Mouse (Mus musculus) liver, postnatal 0 days (tissue): Measurements from ENCODE around the gene Dnah2. TPM values are rescaled to one million over a fixed set of nuclear protein-coding genes. Genes with fewer than 3 reads are reported as not detected.

Experiments used
- ATAC-seq: fragments of 200-750 bp; cut with Nextera tagmentation; 2 replicates; pipeline ENCODE4 v1.8.0; 2017; ENCODE audit warnings: mild to moderate bottlenecking, moderate library complexity
- DNase-seq: peaks from one replicate; pipeline ENCODE4 v3.0.0-alpha.2; 2016
- H3K27ac ChIP-seq: fragments of 300-500 bp; sonication (generic); 2 replicates; pipeline ENCODE4 v1.5.1; 2014; ENCODE audit warnings: antibody characterized with exemption, moderate library complexity, mild to moderate bottlenecking, low read depth
- H3K27me3 ChIP-seq: fragments of 300-500 bp; sonication (generic); 2 replicates; pipeline ENCODE4 v1.6.1; 2014; ENCODE audit warnings: low read length, control low read depth, mixed read lengths; ENCODE audit not compliant: insufficient read depth
- H3K36me3 ChIP-seq: fragments of 300-500 bp; sonication (generic); replicated peaks from 2 replicates; pipeline ENCODE4 v1.6.1; 2014; ENCODE audit warnings: mild to moderate bottlenecking, control low read depth, low read length, moderate library complexity, mixed read lengths; ENCODE audit not compliant: insufficient read depth
- H3K4me1 ChIP-seq: fragments of 300-500 bp; sonication (generic); 2 replicates; pipeline ENCODE4 v1.6.1; 2014; ENCODE audit warnings: antibody characterized with exemption, mild to moderate bottlenecking, control low read depth; ENCODE audit not compliant: insufficient read depth
- H3K4me2 ChIP-seq: fragments of 300-500 bp; sonication (generic); 2 replicates; pipeline ENCODE4 v1.6.1; 2014; ENCODE audit warnings: low read depth, mild to moderate bottlenecking, low read length, moderate library complexity, mixed read lengths
- H3K4me3 ChIP-seq: fragments of 300-500 bp; sonication (generic); 2 replicates; pipeline ENCODE4 v1.5.1; 2014; ENCODE audit warnings: low read depth, low read length
- H3K9ac ChIP-seq: fragments of 300-500 bp; sonication (generic); replicated peaks from 2 replicates; pipeline ENCODE4 v1.6.1; 2014; ENCODE audit warnings: mild to moderate bottlenecking, moderate library complexity
- H3K9me3 ChIP-seq: fragments of 300-500 bp; sonication (generic); 2 replicates; pipeline ENCODE4 v1.6.1; 2016; ENCODE audit warnings: mild to moderate bottlenecking, control low read depth, low read length, mixed read lengths
- CTCF ChIP-seq: sonication (generic); IDR thresholded peaks from 2 replicates; pipeline ENCODE4 v1.5.1; 2016; ENCODE audit warnings: antibody characterized with exemption, low read depth
- EP300 ChIP-seq: IDR thresholded peaks from 2 replicates; pipeline ENCODE4 v1.6.1; 2016; ENCODE audit warnings: antibody characterized with exemption, low read depth, mild to moderate bottlenecking
- WGBS: fragments of 180-500 bp; shearing (Covaris S2); extraction: QIAGEN DNeasy Blood & Tissue Kit; methylation state at CpG from one replicate; pipeline ENCODE4 v1.1.7; 2014; ENCODE audit not compliant: insufficient replicate concordance; 5-methylcytosine and 5-hydroxymethylcytosine counted together
- polyA plus RNA-seq: library from polyadenylated mRNA; unstranded; fragments of >200 nt; fragmentation: Nextera tagmentation; extraction: Ambion mirVana; gene quantifications from 2 replicates; pipeline ENCODE4 v1.2.1, GENCODE M21; 2015

The Dnah2 gene
- polyA plus RNA-seq, 1 experiment from 2014 or later, result 0.04 TPM

DNA sequence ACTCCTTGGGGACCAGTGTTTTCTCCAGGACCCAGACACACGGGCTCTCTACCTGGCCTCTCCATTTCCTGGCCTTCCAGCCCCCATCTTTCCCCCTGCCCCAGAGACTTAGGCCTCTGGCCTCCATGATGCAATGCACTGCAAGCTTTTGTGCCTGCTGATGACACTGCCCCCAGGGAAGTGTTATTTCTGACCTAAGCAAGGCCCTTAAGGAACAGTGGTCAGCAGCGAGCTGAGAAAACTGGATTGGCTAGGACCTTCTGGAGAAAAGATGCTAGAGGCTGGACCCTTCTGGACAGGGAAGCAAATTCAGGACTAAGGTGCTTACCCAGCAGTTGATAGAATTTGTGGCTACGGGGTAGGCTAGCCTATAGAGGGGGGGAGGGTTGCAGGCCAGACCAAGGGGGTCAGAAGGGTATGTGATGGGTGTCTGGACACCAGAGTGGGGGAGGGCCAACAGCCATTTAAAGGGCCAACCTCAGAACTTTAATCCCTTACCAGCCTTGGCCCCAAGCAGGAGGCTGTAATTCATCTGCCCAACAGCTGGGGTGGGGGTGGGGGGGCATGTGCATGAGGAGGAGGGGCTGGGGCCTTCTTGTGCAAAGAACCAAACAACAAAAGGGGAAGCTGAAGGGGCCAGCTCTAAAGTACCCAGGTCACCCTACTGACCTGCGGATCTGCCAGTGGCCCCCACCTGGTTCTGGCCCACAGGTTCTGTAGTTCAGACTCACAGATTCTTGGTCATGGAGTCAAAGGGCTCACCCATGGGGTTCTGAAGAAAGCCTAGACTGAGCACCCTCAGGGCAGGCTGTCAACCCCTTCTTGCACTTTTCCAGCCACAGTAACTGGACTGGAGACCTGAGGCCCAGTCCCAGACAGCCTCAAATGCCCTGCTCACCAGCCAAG is 134.2 kb downstream of the Dnah2 start:
- Histone ChIP-seq H3K9ac (peak overlapping the region; percentile 72), H3K27me3 (no peaks in the 10 kb centered on the region), H3K27ac (peak overlapping the region; percentile 96), H3K36me3 (no peaks in the 10 kb centered on the region), H3K4me2 (peak overlapping the region; percentile 93), H3K4me3 (peak overlapping the region; percentile 59), H3K4me1 (peaks cover 70% of the 10 kb centered on the region), H3K9me3 (no peaks in the 10 kb centered on the region)
- no peak for ATAC-seq
- DNase-seq, result no peak
- WGBS, result 25% methylated on average over 4 of the region's 4 CpGs
- no peak for TF ChIP-seq CTCF
- no peak for TF ChIP-seq EP300

DNA sequence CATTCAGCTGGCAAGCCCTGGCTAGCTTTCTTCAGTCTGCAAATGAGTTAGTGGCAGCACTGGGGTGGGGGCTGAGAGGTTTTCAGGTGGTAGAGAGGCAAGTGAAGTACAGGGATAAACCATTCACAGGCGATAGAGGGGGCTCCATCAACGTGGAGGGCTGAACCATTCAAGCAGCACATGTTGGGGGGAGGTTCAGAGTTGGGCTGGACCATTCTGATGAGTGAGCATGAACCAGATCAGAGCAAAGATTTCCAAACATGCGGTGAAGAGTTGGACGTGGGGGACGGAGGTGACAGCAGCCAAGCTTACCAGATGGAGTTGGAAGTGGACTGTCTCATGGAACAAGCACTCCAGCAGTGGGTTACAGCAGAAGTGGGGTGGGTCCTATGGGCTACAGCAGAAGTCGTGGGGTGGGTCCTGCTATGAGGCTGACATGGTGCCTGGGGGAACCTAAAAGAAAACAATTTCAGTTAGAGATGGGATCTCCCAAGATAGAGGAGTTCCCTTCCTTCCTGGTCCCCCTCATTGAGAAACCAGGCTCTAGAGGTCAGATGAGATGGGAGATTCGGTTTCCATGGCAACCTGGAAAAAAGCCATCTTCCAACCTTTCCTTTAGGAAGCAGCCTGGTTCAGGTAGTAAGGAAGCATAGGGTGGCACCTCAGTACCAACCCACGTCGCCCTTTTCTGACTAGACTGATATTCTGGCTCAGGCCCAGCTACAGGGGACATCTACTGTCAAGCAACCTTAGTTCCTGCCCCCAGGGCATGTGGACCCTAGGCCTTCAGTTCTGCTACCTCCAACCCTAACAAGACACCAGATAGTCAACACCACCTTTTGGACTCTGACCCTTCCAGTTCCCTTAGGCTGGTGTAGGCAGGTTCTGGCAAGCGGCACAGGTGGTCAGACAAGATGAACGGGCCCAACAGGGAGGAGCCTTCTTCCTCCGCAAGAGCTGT is 135.4 kb downstream of the Dnah2 start, which contains the start of gene Kdm6b:
Kdm6b (minus strand) TSS at position 455 of the 961 bp plus-strand sequence.
- H3K9ac ChIP-seq, result peak within 1 kb of the TSS; percentile 72
- TF ChIP-seq EP300, result no peak
- TF ChIP-seq CTCF, result no peak

GRCm38 (mm10) chr11:69412548-69412947 is 136.4 kb downstream of the Dnah2 start:
- no peak for TF ChIP-seq CTCF
- TF ChIP-seq EP300, result no peak
- Histone ChIP-seq H3K27ac (peak overlapping the region; percentile 97; the same call in 1 of the 2 replicates), H3K4me2 (peak overlapping the region; percentile 93), H3K4me3 (peak overlapping the region; percentile 77), H3K9me3 (no peaks in the 10 kb centered on the region), H3K9ac (no peak overlapping the region), H3K27me3 (no peaks in the 10 kb centered on the region), H3K36me3 (peaks cover 5% of the 10 kb centered on the region), H3K4me1 (peaks cover 58% of the 10 kb centered on the region)
- DNase-seq (no peak), ATAC-seq (no peak)
- 71% methylated on average over 7 of the region's 7 CpGs for WGBS

More for the DNA sequence above, 135.4 kb downstream of the Dnah2 start, which contains the start of gene Kdm6b:
- peak within 1 kb of the TSS; percentile 77 for H3K4me3 ChIP-seq
- H3K27me3 ChIP-seq, result no peaks in the 10 kb centered on the region
- H3K4me2 ChIP-seq, result peak within 1 kb of the TSS; percentile 93
- no peaks in the 10 kb centered on the region for H3K9me3 ChIP-seq
- WGBS, result 41% methylated on average over 12 of the region's 12 CpGs
- ATAC-seq, result no peak
- peaks cover 60% of the 10 kb centered on the region for H3K4me1 ChIP-seq
- no peaks in the 10 kb centered on the region for H3K36me3 ChIP-seq
- H3K27ac ChIP-seq, result peak within 1 kb of the TSS; percentile 97
- no peak for DNase-seq

DNA sequence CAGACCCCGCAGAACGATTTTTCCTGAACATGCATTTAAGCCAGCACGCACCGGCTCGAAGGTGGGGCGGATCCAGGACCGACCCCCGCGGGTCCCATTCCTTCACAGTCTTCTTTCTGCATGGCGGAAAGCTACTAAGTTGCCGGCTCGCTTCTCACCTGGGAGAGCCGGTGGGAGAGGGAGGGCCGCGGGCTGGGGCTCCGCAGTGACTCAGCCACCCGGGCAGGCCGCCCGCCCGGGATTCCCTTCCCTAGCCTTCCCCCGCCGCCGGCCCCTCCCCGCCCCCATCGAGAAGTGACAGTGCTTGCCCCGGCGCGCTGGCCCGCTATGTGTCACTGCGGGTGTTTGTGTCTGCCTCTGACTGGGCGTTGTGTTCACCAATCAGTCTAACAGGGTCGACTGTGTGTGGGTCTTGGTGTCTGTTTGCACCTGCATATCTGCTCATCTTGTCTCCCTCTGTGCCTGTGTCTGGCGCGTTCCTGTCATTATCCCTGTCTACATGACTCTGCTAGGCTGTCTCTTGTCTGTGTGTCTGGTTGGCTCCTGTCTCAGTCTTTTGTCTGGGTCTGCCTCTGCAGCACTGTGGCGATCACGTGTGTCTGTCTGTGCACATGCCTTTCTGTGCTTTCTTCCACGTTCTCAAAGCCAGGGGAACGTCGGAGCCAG is 137.2 kb downstream of the Dnah2 start:
- Histone ChIP-seq H3K27me3 (no peaks in the 10 kb centered on the region), H3K9ac (peak overlapping the region; percentile 89), H3K27ac (peak overlapping the region; percentile 97), H3K4me2 (peak overlapping the region; percentile 93), H3K4me3 (peak overlapping the region; percentile 77), H3K9me3 (no peaks in the 10 kb centered on the region), H3K4me1 (peaks cover 50% of the 10 kb centered on the region), H3K36me3 (peaks cover 13% of the 10 kb centered on the region)
- TF ChIP-seq EP300 (no peak), CTCF (no peak)
- DNase-seq, result peak; percentile 88
- 1% methylated on average over 31 of the region's 39 CpGs for WGBS
- peak; percentile 43 for ATAC-seq

DNA sequence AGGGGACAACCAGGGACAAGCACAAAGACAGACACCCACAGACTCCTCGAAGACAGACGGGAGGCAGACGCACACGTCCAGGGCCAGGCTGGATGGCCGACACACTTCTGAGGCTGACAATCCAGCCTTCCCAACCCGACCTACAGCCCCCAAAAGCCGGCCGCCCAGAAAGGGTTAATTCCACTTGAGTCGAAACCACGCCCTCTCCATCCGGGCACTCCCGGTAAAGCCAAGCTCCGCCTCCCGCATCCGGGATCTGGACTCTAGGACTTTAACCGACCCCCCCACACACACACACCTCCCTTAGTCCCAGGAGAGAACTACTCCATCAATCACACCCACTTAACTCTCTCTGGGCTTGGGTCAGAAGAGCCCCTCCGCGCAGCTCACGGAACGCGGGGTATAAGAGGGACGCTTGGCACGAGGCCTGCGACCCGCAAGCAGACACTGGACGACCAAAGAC is 137.8 kb downstream of the Dnah2 start:
- H3K36me3 ChIP-seq, result peaks cover 18% of the 10 kb centered on the region
- peak; percentile 62 for ATAC-seq
- H3K4me3 ChIP-seq, result peak overlapping the region; percentile 77
- H3K4me1 ChIP-seq, result peaks cover 48% of the 10 kb centered on the region
- peak overlapping the region; percentile 97 for H3K27ac ChIP-seq
- H3K27me3 ChIP-seq, result no peaks in the 10 kb centered on the region
- under 1% methylated on average over 26 of the region's 26 CpGs for WGBS
- peak overlapping the region; percentile 93 for H3K4me2 ChIP-seq
- H3K9ac ChIP-seq, result peak overlapping the region; percentile 89
- DNase-seq, result peak; percentile 97
- H3K9me3 ChIP-seq, result no peaks in the 10 kb centered on the region
- TF ChIP-seq EP300 (no peak), CTCF (no peak)
